Mouse (Mus musculus) skeletal muscle tissue, adult 2 months (tissue): Measurements from ENCODE around the gene Sh3gl1.

Experiments
- DNase-seq: peaks from one replicate; pipeline ENCODE4 v3.0.0-alpha.2; 2012; ENCODE audit warnings: low read depth, low spot score

Gene Sh3gl1

GRCm38 (mm10) chr17:56021161-56021910 is 15.1 kb downstream of the Sh3gl1 start:
- no peak for DNase-seq

GRCm38 (mm10) chr17:56020400-56021084 is 15.9 kb downstream of the Sh3gl1 start:
- DNase-seq, result no peak

GRCm38 (mm10) chr17:56018347-56019131 is 17.9 kb downstream of the Sh3gl1 start:
- DNase-seq, result no peak

- DNase-seq, result no peak
Observed at GRCm38 (mm10) chr17:56017848-56018247, 18.6 kb downstream of the Sh3gl1 start.

- DNase-seq, result no peak
Observed at GRCm38 (mm10) chr17:56016793-56017785, 19.3 kb downstream of the Sh3gl1 start.

- no peak for DNase-seq
Observed at GRCm38 (mm10) chr17:56016382-56016781, 20.1 kb downstream of the Sh3gl1 start.

- no peak for DNase-seq
Observed at GRCm38 (mm10) chr17:56015293-56015692, 21.1 kb downstream of the Sh3gl1 start.

- DNase-seq, result no peak
Observed at GRCm38 (mm10) chr17:56011441-56011840, 25.0 kb downstream of the Sh3gl1 start.

- DNase-seq, result no peak
Observed at GRCm38 (mm10) chr17:56010681-56011080, 25.8 kb downstream of the Sh3gl1 start.

- no peak for DNase-seq
Observed at GRCm38 (mm10) chr17:56010255-56010654, 26.2 kb downstream of the Sh3gl1 start.

- no peak for DNase-seq
Observed at GRCm38 (mm10) chr17:56009962-56010240, 26.5 kb downstream of the Sh3gl1 start.

- DNase-seq, result peak; percentile 84
Observed at GRCm38 (mm10) chr17:56009088-56009961, 27.1 kb downstream of the Sh3gl1 start.

- DNase-seq, result peak; percentile 94
Observed at GRCm38 (mm10) chr17:56008356-56009087, 27.9 kb downstream of the Sh3gl1 start.

GRCm38 (mm10) chr17:56007444-56008355 is 28.7 kb downstream of the Sh3gl1 start:
- no peak for DNase-seq

GRCm38 (mm10) chr17:56006956-56007355 is 29.5 kb downstream of the Sh3gl1 start:
- no peak for DNase-seq

- DNase-seq, result peak; percentile 83
Observed at GRCm38 (mm10) chr17:56005415-56006061, 30.9 kb downstream of the Sh3gl1 start, which contains the start of the genes Stap2 and Mpnd. Gene Stap2 (minus strand): TSS chr17:56005584. Gene Mpnd (plus strand): TSS chr17:56005711.

GRCm38 (mm10) chr17:56003000-56003399 is 33.4 kb downstream of the Sh3gl1 start:
- no peak for DNase-seq
